Mouse (Mus musculus): Measurements from ENCODE around the gene Filip1l.
A peak's percentile ranks its signal among the peaks of the same experiment; 100 is the strongest.

Gene Filip1l

GRCm38 (mm10) chr16:57399566-57399965 is 46.7 kb downstream of the Filip1l start:
- no peak for DNase-seq

- DNase-seq: peak; percentile 43
Measured at GRCm38 (mm10) chr16:57401702-57402101, 48.8 kb downstream of the Filip1l start.

GRCm38 (mm10) chr16:57402910-57403309 is 50.0 kb downstream of the Filip1l start:
- no peak for DNase-seq

- DNase-seq: peak in 1 of 2 experiments; percentile 39
Measured at GRCm38 (mm10) chr16:57403825-57404224, 50.9 kb downstream of the Filip1l start.

- no peak for DNase-seq
Measured at GRCm38 (mm10) chr16:57412766-57413165, 59.9 kb downstream of the Filip1l start.

GRCm38 (mm10) chr16:57416049-57416448 is 63.2 kb downstream of the Filip1l start:
- DNase-seq: no peak

- DNase-seq: no peak
Measured at GRCm38 (mm10) chr16:57417017-57417416, 64.1 kb downstream of the Filip1l start.

GRCm38 (mm10) chr16:57417955-57418354 is 65.1 kb downstream of the Filip1l start:
- no peak for DNase-seq

GRCm38 (mm10) chr16:57419332-57419731 is 66.4 kb downstream of the Filip1l start:
- peak; percentile 48 to 69 for DNase-seq

GRCm38 (mm10) chr16:57419881-57420280 is 67.0 kb downstream of the Filip1l start:
- DNase-seq: no peak

GRCm38 (mm10) chr16:57420773-57421556 is 68.1 kb downstream of the Filip1l start:
- DNase-seq: peak in 1 of 2 experiments; percentile 59

- no peak for DNase-seq
Measured at GRCm38 (mm10) chr16:57421680-57422417, 69.0 kb downstream of the Filip1l start.

GRCm38 (mm10) chr16:57423001-57423800 is 70.3 kb downstream of the Filip1l start:
- peak; percentile 45 to 52 for DNase-seq

GRCm38 (mm10) chr16:57426680-57427079 is 73.8 kb downstream of the Filip1l start:
- DNase-seq: no peak

- peak; percentile 49 to 57 for DNase-seq
Measured at GRCm38 (mm10) chr16:57427516-57428285, 74.8 kb downstream of the Filip1l start.

GRCm38 (mm10) chr16:57428977-57429376 is 76.1 kb downstream of the Filip1l start:
- DNase-seq: no peak

GRCm38 (mm10) chr16:57431294-57431693 is 78.4 kb downstream of the Filip1l start:
- DNase-seq: no peak

- DNase-seq: no peak
Measured at GRCm38 (mm10) chr16:57433173-57433572, 80.3 kb downstream of the Filip1l start.

GRCm38 (mm10) chr16:57433671-57434070 is 80.8 kb downstream of the Filip1l start:
- no peak for DNase-seq

GRCm38 (mm10) chr16:57434640-57435039 is 81.7 kb downstream of the Filip1l start:
- no peak for DNase-seq

GRCm38 (mm10) chr16:57437523-57438287 is 84.8 kb downstream of the Filip1l start:
- no peak for DNase-seq

GRCm38 (mm10) chr16:57438288-57438685 is 85.4 kb downstream of the Filip1l start:
- peak in 1 of 2 experiments; percentile 48 for DNase-seq

All from lung, postnatal 4 days (tissue).